Mouse (Mus musculus): Measurements from ENCODE around the gene Gm10600. TPM values are rescaled to one million over a fixed set of nuclear protein-coding genes. Genes with fewer than 3 reads are reported as not detected.
"Not testable (repeated sequence)": the region's sequence is repeated elsewhere in the genome, so short reads cannot be mapped to it uniquely, and the experiment has no call there.

The Gm10600 gene
- polyA plus RNA-seq (2015; fragmentation: Nextera tagmentation; extraction: Ambion mirVana) = not detected in 2 replicates

DNA sequence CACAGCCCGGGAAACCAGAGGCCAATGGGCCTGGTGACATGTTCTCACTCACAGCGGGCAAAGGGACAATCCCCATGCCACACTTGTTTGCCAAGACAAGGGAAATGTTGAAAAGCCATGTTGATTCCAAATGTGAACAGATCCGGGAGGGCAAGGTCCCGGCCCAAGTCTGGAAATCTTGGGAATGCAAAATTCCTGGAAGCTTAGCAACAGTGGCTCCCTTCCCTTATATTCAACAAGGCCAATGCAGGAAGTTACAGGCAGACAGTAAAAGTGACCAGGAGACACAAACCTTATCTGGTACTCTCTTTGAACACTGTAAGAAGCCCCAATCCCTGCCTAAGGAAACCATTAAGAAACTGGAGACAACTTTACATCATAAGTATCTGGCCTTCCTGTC lies at the start of gene Gm10600:
Gm10600 (plus strand) TSS at position 301 of the 400 bp plus-strand sequence.
- H3K27me3 ChIP-seq; H3K27ac ChIP-seq; H3K9me3 ChIP-seq; ATAC-seq (ENCODE audit: insufficient number of reproducible peaks, insufficient read depth, low FRiP score, low TSS enrichment, low read depth); H3K4me3 ChIP-seq; H3K4me2 ChIP-seq; H3K4me1 ChIP-seq; H3K9ac ChIP-seq; H3K36me3 ChIP-seq: not testable (repeated sequence)
- no CpG with 5 or more reads among the region's 4 CpGs for WGBS

DNA sequence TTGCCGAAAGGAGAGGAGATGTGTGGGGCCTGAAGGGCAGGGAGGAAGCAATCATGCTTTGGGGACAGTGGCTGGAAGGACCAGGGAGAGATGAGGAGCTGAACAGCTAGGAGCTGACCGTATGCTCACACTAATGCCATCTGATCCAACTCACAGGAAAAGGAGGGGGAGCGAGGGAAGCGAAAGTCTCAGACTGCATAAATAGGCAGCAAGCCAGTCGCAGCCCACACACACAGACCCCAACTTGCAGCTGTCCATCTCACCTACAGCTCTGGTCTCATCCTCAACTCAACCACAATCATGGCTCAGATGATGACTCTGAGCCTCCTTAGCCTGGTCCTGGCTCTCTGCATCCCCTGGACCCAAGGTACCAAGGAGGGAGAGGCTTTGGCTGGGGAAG lies 15.0 kb downstream of the Gm10600 start, which contains the start of gene Ccl21b:
Ccl21b (plus strand) TSS at position 301 of the 400 bp plus-strand sequence.
- ATAC-seq (ENCODE audit: insufficient number of reproducible peaks, insufficient read depth, low FRiP score, low TSS enrichment, low read depth); H3K36me3 ChIP-seq; H3K9ac ChIP-seq; H3K4me1 ChIP-seq; H3K4me3 ChIP-seq; H3K4me2 ChIP-seq; H3K27ac ChIP-seq; H3K27me3 ChIP-seq; H3K9me3 ChIP-seq: not testable (repeated sequence)
- no CpG with 5 or more reads among the region's 5 CpGs for WGBS

Other genes starting within 250 kb of the Gm10600 start
- 0.44 TPM in 1 of 2 replicates, not detected in the other for gene Gm21093, start 205.9 kb upstream of the Gm10600 start, polyA plus RNA-seq (2015; fragmentation: Nextera tagmentation; extraction: Ambion mirVana)
- not detected in 2 replicates for gene Gm3893, start 149.4 kb upstream of the Gm10600 start, polyA plus RNA-seq (2015; fragmentation: Nextera tagmentation; extraction: Ambion mirVana)
- gene Gm13304, start 125.8 kb upstream of the Gm10600 start, polyA plus RNA-seq (2015; fragmentation: Nextera tagmentation; extraction: Ambion mirVana) = not detected in 2 replicates
- gene Gm13306, start 87.2 kb upstream of the Gm10600 start, polyA plus RNA-seq (2015; fragmentation: Nextera tagmentation; extraction: Ambion mirVana) = not detected in 2 replicates
- gene Gm13305, start 72.0 kb upstream of the Gm10600 start, polyA plus RNA-seq (2015; fragmentation: Nextera tagmentation; extraction: Ambion mirVana) = 0.79 and 1.9 TPM in 2 replicates
- 0.92 TPM in 1 of 2 replicates, not detected in the other for gene Ccl21b, start 15.1 kb downstream of the Gm10600 start, polyA plus RNA-seq (2015; fragmentation: Nextera tagmentation; extraction: Ambion mirVana)
- not detected in 2 replicates for gene Gm21953, start 53.6 kb downstream of the Gm10600 start, polyA plus RNA-seq (2015; fragmentation: Nextera tagmentation; extraction: Ambion mirVana)
- 0.29 TPM in 1 of 2 replicates, not detected in the other for gene Fam205a3, start 77.7 kb downstream of the Gm10600 start, polyA plus RNA-seq (2015; fragmentation: Nextera tagmentation; extraction: Ambion mirVana)
- not detected in 2 replicates for gene Gm21586, start 198.7 kb downstream of the Gm10600 start, polyA plus RNA-seq (2015; fragmentation: Nextera tagmentation; extraction: Ambion mirVana)
- gene Gm2163, start 226.1 kb downstream of the Gm10600 start, polyA plus RNA-seq (2015; fragmentation: Nextera tagmentation; extraction: Ambion mirVana) = 0.08 TPM in 1 of 2 replicates, not detected in the other

Data from embryonic facial prominence, embryonic 13.5 days (tissue).